Comparison of ENCODE assay signal across 9 mouse cellular contexts in the genomic region with DNA sequence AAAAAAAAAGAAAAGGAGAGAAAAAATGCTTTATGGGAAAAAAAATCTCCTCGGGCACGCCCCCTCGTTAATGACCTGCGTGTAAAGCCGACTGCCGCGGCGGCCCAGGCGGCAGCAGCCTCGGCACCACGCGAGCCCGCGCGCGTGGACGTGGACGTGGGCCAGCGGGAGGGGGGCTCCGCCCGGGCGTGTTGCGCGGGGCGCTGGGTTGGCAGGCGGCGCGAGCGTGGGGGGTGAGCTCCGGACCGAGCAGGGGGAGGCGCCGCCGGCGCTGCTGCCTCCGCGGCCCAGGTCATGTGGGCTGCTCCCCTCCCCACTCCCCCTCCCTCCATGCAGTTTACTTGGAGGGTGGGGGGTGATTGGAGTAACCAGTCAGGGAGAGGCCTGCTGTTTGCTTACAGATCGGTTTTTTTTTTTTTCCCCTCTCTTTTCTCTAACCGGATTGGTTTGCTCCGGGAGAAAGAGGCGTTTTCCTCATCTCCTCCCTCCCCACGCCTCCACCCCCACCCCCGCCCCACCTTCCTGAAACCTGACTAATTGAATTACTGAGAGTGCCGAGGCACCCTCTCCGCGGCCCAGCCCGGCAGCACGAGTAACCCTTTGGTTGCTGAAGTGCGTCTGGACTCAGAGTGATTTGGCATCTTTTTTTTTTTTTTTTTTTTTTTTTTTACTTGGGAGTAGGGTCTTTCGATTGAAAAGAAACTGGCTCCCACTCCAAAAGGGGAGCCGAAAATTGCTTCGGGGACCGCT. TPM values are rescaled to one million over a fixed set of nuclear protein-coding genes. Genes with fewer than 3 reads are reported as not detected.
DNase-seq lines count a peak whose midpoint lies in the region; ATAC-seq and TF ChIP-seq lines count a peak whose summit lies in the region.
"Had no signal": no experiment of that assay in that cellular context is flagged by ENCODE, and none has a peak within 500 bp of the region (broad histone marks: within the 10 kb centered on the region; RNA-seq: fewer than 3 reads in every experiment).

No protein-coding gene starts in this region.

- under 1% methylated on average over 43 of the region's 53 CpGs for WGBS in heart, embryonic 11.5 days (ENCODE audit: insufficient replicate concordance)
- under 1% methylated on average over 51 of the region's 53 CpGs for WGBS in kidney, embryonic 15.5 days
- under 1% methylated on average over 48 of the region's 53 CpGs for WGBS in liver, adult 2 months
- under 1% methylated on average over 48 of the region's 53 CpGs for WGBS in stomach, postnatal 0 days

- H3K27me3 ChIP-seq in heart, embryonic 11.5 days (ENCODE audit: control insufficient read depth, insufficient read depth, low read length), result no peaks in the 10 kb centered on the region
- no peaks in the 10 kb centered on the region for H3K27me3 ChIP-seq in kidney, embryonic 15.5 days
- H3K27me3 ChIP-seq in liver, adult 2 months (ENCODE audit: control insufficient read depth, insufficient read depth, low read length), result peaks cover 16% of the 10 kb centered on the region
- no peaks in the 10 kb centered on the region for H3K27me3 ChIP-seq in stomach, postnatal 0 days (ENCODE audit: control insufficient read depth, insufficient read depth, low read length)

- peak overlapping the region; percentile 89 for H3K4me3 ChIP-seq in embryonic fibroblast, embryonic 13.5 days (ENCODE audit: insufficient read depth, low read length)
- H3K4me3 ChIP-seq in heart, embryonic 11.5 days (ENCODE audit: low read depth, low read length), result peak overlapping the region; percentile 76
- peak overlapping the region; percentile 78 for H3K4me3 ChIP-seq in kidney, embryonic 15.5 days (replicated peaks)
- H3K4me3 ChIP-seq in liver, adult 2 months (ENCODE audit: insufficient read depth, low read depth, low read length), result peak overlapping the region; percentile 64
- H3K4me3 ChIP-seq in stomach, postnatal 0 days (ENCODE audit: low read depth, low read length), result peak overlapping the region; percentile 82

- no peaks in the 10 kb centered on the region for H3K4me1 ChIP-seq in embryonic fibroblast, embryonic 13.5 days (ENCODE audit: control insufficient read depth, insufficient read depth, low read length)
- H3K4me1 ChIP-seq in heart, embryonic 11.5 days (ENCODE audit: control insufficient read depth, insufficient read depth, low read length), result no peaks in the 10 kb centered on the region
- H3K4me1 ChIP-seq in kidney, embryonic 15.5 days, result peaks cover 12% of the 10 kb centered on the region
- H3K4me1 ChIP-seq in liver, adult 2 months (ENCODE audit: control insufficient read depth, insufficient read depth, low read length), result peaks cover 3% of the 10 kb centered on the region; the same call in 1 of the 2 replicates
- H3K4me1 ChIP-seq in stomach, postnatal 0 days (replicated peaks; ENCODE audit: control insufficient read depth, insufficient read depth), result no peaks in the 10 kb centered on the region

- TF ChIP-seq EP300 in stomach, postnatal 0 days (optimal IDR thresholded peaks at IDR 0.05), result no peak

- no peaks in the 10 kb centered on the region for H3K36me3 ChIP-seq in heart, embryonic 11.5 days (ENCODE audit: control insufficient read depth, insufficient read depth, low read length)
- no peaks in the 10 kb centered on the region for H3K36me3 ChIP-seq in kidney, embryonic 15.5 days
- H3K36me3 ChIP-seq in liver, adult 2 months (ENCODE audit: control insufficient read depth, insufficient read depth, low read length), result no peaks in the 10 kb centered on the region
- no peaks in the 10 kb centered on the region for H3K36me3 ChIP-seq in stomach, postnatal 0 days (ENCODE audit: control insufficient read depth, insufficient read depth, low read length)
- H3K36me3 ChIP-seq: G1E had no signal

- H3K4me2 ChIP-seq in heart, embryonic 11.5 days, result peak overlapping the region; percentile 86
- H3K4me2 ChIP-seq in kidney, embryonic 15.5 days, result peak overlapping the region; percentile 97
- peak overlapping the region; percentile 99 for H3K4me2 ChIP-seq in stomach, postnatal 0 days (replicated peaks; ENCODE audit: low read depth)

- no peak for TF ChIP-seq CTCF in embryonic fibroblast, embryonic 13.5 days (IDR thresholded peaks at IDR 0.05; ENCODE audit: borderline replicate concordance, insufficient read depth, low read length)
- TF ChIP-seq CTCF in liver, adult 2 months (IDR thresholded peaks at IDR 0.05; ENCODE audit: low read depth, low read length), result no peak
- no peak for TF ChIP-seq CTCF in stomach, postnatal 0 days (IDR thresholded peaks at IDR 0.05; ENCODE audit: low read depth)

- ATAC-seq in heart, embryonic 11.5 days (replicated peaks; ENCODE audit: insufficient number of reproducible peaks, low FRiP score, low TSS enrichment), result peak; percentile 85
- ATAC-seq in kidney, embryonic 15.5 days (replicated peaks; ENCODE audit: low FRiP score), result peak; percentile 84
- ATAC-seq in stomach, postnatal 0 days (ENCODE audit: low FRiP score, low TSS enrichment), result peak; percentile 93

- TF ChIP-seq POLR2A in embryonic fibroblast, embryonic 13.5 days (IDR thresholded peaks at IDR 0.05; ENCODE audit: low read depth, low read length), result no peak; the same call in 1 of the 2 replicates
- TF ChIP-seq POLR2A in liver, adult 2 months (IDR thresholded peaks at IDR 0.05; ENCODE audit: extremely low read depth, insufficient read depth, low read length), result no peak

- H3K9me3 ChIP-seq in heart, embryonic 11.5 days (replicated peaks; ENCODE audit: control insufficient read depth, low read length), result no peaks in the 10 kb centered on the region
- no peaks in the 10 kb centered on the region for H3K9me3 ChIP-seq in kidney, embryonic 15.5 days (replicated peaks)
- H3K9me3 ChIP-seq in stomach, postnatal 0 days (ENCODE audit: control insufficient read depth, low read length), result no peaks in the 10 kb centered on the region

- no peaks in the 10 kb centered on the region for H3K79me2 ChIP-seq in liver, adult 2 months (ENCODE audit: control insufficient read depth, insufficient read depth, low read length)

- H3K9ac ChIP-seq in heart, embryonic 11.5 days (ENCODE audit: low read depth, low read length), result peak overlapping the region; percentile 80
- H3K9ac ChIP-seq in kidney, embryonic 15.5 days, result peak overlapping the region; percentile 78
- H3K9ac ChIP-seq in liver, adult 2 months (ENCODE audit: low read depth, low read length), result peak overlapping the region; percentile 52
- peak overlapping the region; percentile 78 for H3K9ac ChIP-seq in stomach, postnatal 0 days (ENCODE audit: low read length)

- DNase-seq in thymus, adult 18-20 months, result peak; percentile 21 to 24
- no peak for DNase-seq in thymus, postnatal 0 days (ENCODE audit: low spot score)
- DNase-seq in liver, adult 2 months (ENCODE audit: extremely low read depth, low read depth, low spot score), result peak; percentile 94
- DNase-seq in naive thymus-derived CD4-positive, alpha-beta T cell, adult 2 months (ENCODE audit: low read depth), result peak; percentile 28
- peak; percentile 94 for DNase-seq in stomach, postnatal 0 days (ENCODE audit: low spot score)

- peak overlapping the region; percentile 87 for H3K27ac ChIP-seq in embryonic fibroblast, embryonic 13.5 days (ENCODE audit: insufficient read depth, low read length)
- peak overlapping the region; percentile 82; the same call in 1 of the 2 replicates for H3K27ac ChIP-seq in heart, embryonic 11.5 days (ENCODE audit: low read depth, low read length)
- peak overlapping the region; percentile 95 for H3K27ac ChIP-seq in kidney, embryonic 15.5 days
- H3K27ac ChIP-seq in liver, adult 2 months (replicated peaks; ENCODE audit: insufficient read depth, low read depth, low read length), result no peak overlapping the region
- H3K27ac ChIP-seq in stomach, postnatal 0 days (replicated peaks), result peak overlapping the region; percentile 96

RNA-seq across cellular contexts. Expression of a gene that starts 1.8 kb away (rescaled TPM):
- 3.2 and 3.5 TPM in 2 replicates for polyA plus RNA-seq in thymus, postnatal 0 days (2015; fragmentation: Nextera tagmentation; extraction: Ambion mirVana)
- polyA plus RNA-seq in embryonic fibroblast, embryonic 13.5 days (2011; ENCODE audit: insufficient read length, low read depth, missing spikeins), result 28.3 and 49.7 TPM in 2 replicates
- 22.6 and 24.5 TPM in 2 replicates for polyA plus RNA-seq in heart, embryonic 11.5 days (2014; fragmentation: Nextera tagmentation; extraction: Ambion mirVana)
- polyA plus RNA-seq in kidney, embryonic 15.5 days (2015; fragmentation: Nextera tagmentation; extraction: Ambion mirVana), result 29.9 and 33.7 TPM in 2 replicates
- 2.1 and 2.3 TPM in 2 replicates for total RNA-seq in liver, adult 2 months (2014; rRNA removed)
- polyA plus RNA-seq in liver, adult 2 months (2012; rRNA removed), result 0.94 and 1.4 TPM in 2 replicates
- 23.3 and 23.9 TPM in 2 replicates for polyA plus RNA-seq in stomach, postnatal 0 days (2015; fragmentation: Nextera tagmentation; extraction: Ambion mirVana)
- polyA plus RNA-seq: G1E had no signal
